Mouse (Mus musculus): ENCODE data around the gene Rac2.

GRCm38 (mm10) chr15:78585404-78585803 is 12.8 kb upstream of the Rac2 start:
- TF ChIP-seq EP300 (optimal IDR thresholded peaks at IDR 0.05) (no peak), CTCF (IDR thresholded peaks at IDR 0.05; ENCODE audit: low read depth) (no peak)

Measured in stomach, postnatal 0 days (tissue).